Mouse (Mus musculus): Measurements from ENCODE around the gene Vmn1r175. TPM values are rescaled to one million over a fixed set of nuclear protein-coding genes. Genes with fewer than 3 reads are reported as not detected.
"Not testable (repeated sequence)": the region's sequence is repeated elsewhere in the genome, so short reads cannot be mapped to it uniquely, and the experiment has no call there.

Gene Vmn1r175
- total RNA-seq (2014; rRNA removed) (not detected in 2 replicates), polyA plus RNA-seq (2015; fragmentation: Nextera tagmentation; extraction: Ambion mirVana) (not detected in 2 replicates)

DNA sequence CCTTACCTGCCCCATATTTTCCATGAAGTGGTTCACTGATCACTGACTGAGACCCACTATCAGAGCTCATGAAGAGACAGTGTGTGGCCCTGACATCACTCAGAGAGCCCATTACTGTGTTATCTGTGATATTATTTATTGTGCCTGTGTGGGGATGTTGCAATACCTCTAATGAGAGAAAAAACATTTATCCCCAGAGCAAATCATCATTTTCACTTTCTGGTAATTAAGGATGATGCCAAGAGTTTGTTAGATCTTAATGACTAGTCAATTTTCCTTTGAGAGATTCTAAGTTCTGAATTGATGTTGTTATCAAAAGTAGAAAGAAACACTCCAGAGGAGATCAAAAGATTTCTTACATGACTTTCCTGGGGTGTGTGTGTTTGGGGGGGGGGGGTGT, at the start of gene Vmn1r175:
Gene Vmn1r175, minus strand, starts transcription at position 101 of the 400 bp plus-strand sequence.
- H3K27ac ChIP-seq (ENCODE audit: low read depth, low read length); H3K4me3 ChIP-seq (ENCODE audit: low read depth, low read length); H3K4me2 ChIP-seq (ENCODE audit: low read depth, low read length, poor library complexity, severe bottlenecking); ATAC-seq (ENCODE audit: low FRiP score); DNase-seq (ENCODE audit: low spot score); H3K36me3 ChIP-seq (ENCODE audit: insufficient read depth, low read length); H3K4me1 ChIP-seq (ENCODE audit: insufficient read depth, low read length); H3K9ac ChIP-seq (replicated peaks; ENCODE audit: low read length, poor library complexity, severe bottlenecking); H3K9me3 ChIP-seq (ENCODE audit: low read length); H3K27me3 ChIP-seq (ENCODE audit: insufficient read depth, low read length): not testable (repeated sequence)

GRCm38 (mm10) chr7:23837272-23837671, 26.8 kb upstream of the Vmn1r175 start, which contains the start of gene Vmn1r176:
Gene Vmn1r176, minus strand, starts transcription at chr7:23837372.
- not testable (repeated sequence) for H3K27me3 ChIP-seq (ENCODE audit: insufficient read depth, low read length); H3K9me3 ChIP-seq (ENCODE audit: low read length); H3K4me1 ChIP-seq (ENCODE audit: insufficient read depth, low read length); H3K27ac ChIP-seq (ENCODE audit: low read depth, low read length); H3K36me3 ChIP-seq (ENCODE audit: insufficient read depth, low read length); DNase-seq (ENCODE audit: low spot score); H3K4me3 ChIP-seq (ENCODE audit: low read depth, low read length); H3K9ac ChIP-seq (replicated peaks; ENCODE audit: low read length, poor library complexity, severe bottlenecking); ATAC-seq (ENCODE audit: low FRiP score); H3K4me2 ChIP-seq (ENCODE audit: low read depth, low read length, poor library complexity, severe bottlenecking)
- no CpG with 5 or more reads among the region's 1 CpGs for WGBS

GRCm38 (mm10) chr7:23784526-23784925, 25.9 kb downstream of the Vmn1r175 start:
- Histone ChIP-seq H3K4me1 (ENCODE audit: insufficient read depth, low read length) (no peaks in the 10 kb centered on the region), H3K4me2 (ENCODE audit: low read depth, low read length, poor library complexity, severe bottlenecking) (no peak overlapping the region), H3K9ac (replicated peaks; ENCODE audit: low read length, poor library complexity, severe bottlenecking) (no peak overlapping the region), H3K4me3 (ENCODE audit: low read depth, low read length) (no peak overlapping the region), H3K9me3 (ENCODE audit: low read length) (peaks cover 44% of the 10 kb centered on the region), H3K36me3 (ENCODE audit: insufficient read depth, low read length) (no peaks in the 10 kb centered on the region), H3K27me3 (ENCODE audit: insufficient read depth, low read length) (no peaks in the 10 kb centered on the region), H3K27ac (ENCODE audit: low read depth, low read length) (no peak overlapping the region)
- DNase-seq (ENCODE audit: low spot score): no peak
- ATAC-seq (ENCODE audit: low FRiP score): no peak
- WGBS: 84% methylated on average over 6 of the region's 6 CpGs
- TF ChIP-seq CTCF (IDR thresholded peaks at IDR 0.05): no peak

Other genes with a start within 250 kb of the Vmn1r175 start
- gene Vmn1r169, start 235.1 kb downstream of the Vmn1r175 start, total RNA-seq (2014; rRNA removed): not detected in 2 replicates
- not detected in 2 replicates for gene Vmn1r169, start 235.1 kb downstream of the Vmn1r175 start, polyA plus RNA-seq (2015; fragmentation: Nextera tagmentation; extraction: Ambion mirVana)
- not detected in 2 replicates for gene Vmn1r170, start 204.5 kb downstream of the Vmn1r175 start, total RNA-seq (2014; rRNA removed)
- not detected in 2 replicates for gene Vmn1r170, start 204.5 kb downstream of the Vmn1r175 start, polyA plus RNA-seq (2015; fragmentation: Nextera tagmentation; extraction: Ambion mirVana)
- gene Vmn1r171, start 179.9 kb downstream of the Vmn1r175 start, total RNA-seq (2014; rRNA removed): not detected in 2 replicates
- gene Vmn1r171, start 179.9 kb downstream of the Vmn1r175 start, polyA plus RNA-seq (2015; fragmentation: Nextera tagmentation; extraction: Ambion mirVana): not detected in 2 replicates
- gene Vmn1r172, start 152.3 kb downstream of the Vmn1r175 start, total RNA-seq (2014; rRNA removed): not detected in 2 replicates
- not detected in 2 replicates for gene Vmn1r172, start 152.3 kb downstream of the Vmn1r175 start, polyA plus RNA-seq (2015; fragmentation: Nextera tagmentation; extraction: Ambion mirVana)
- gene Vmn1r173, start 109.9 kb downstream of the Vmn1r175 start, total RNA-seq (2014; rRNA removed): not detected in 2 replicates
- not detected in 2 replicates for gene Vmn1r173, start 109.9 kb downstream of the Vmn1r175 start, polyA plus RNA-seq (2015; fragmentation: Nextera tagmentation; extraction: Ambion mirVana)
- gene Vmn1r174, start 58.4 kb downstream of the Vmn1r175 start, total RNA-seq (2014; rRNA removed): not detected in 2 replicates
- gene Vmn1r174, start 58.4 kb downstream of the Vmn1r175 start, polyA plus RNA-seq (2015; fragmentation: Nextera tagmentation; extraction: Ambion mirVana): not detected in 2 replicates
- not detected in 2 replicates for gene Vmn1r176, start 26.7 kb upstream of the Vmn1r175 start, total RNA-seq (2014; rRNA removed)
- gene Vmn1r176, start 26.7 kb upstream of the Vmn1r175 start, polyA plus RNA-seq (2015; fragmentation: Nextera tagmentation; extraction: Ambion mirVana): 0.05 TPM in 1 of 2 replicates, not detected in the other
- not detected in 2 replicates for gene Vmn1r177, start 55.8 kb upstream of the Vmn1r175 start, total RNA-seq (2014; rRNA removed)
- gene Vmn1r177, start 55.8 kb upstream of the Vmn1r175 start, polyA plus RNA-seq (2015; fragmentation: Nextera tagmentation; extraction: Ambion mirVana): not detected in 2 replicates
- gene Vmn1r178, start 81.4 kb upstream of the Vmn1r175 start, total RNA-seq (2014; rRNA removed): not detected in 2 replicates
- not detected in 2 replicates for gene Vmn1r178, start 81.4 kb upstream of the Vmn1r175 start, polyA plus RNA-seq (2015; fragmentation: Nextera tagmentation; extraction: Ambion mirVana)
- not detected in 2 replicates for gene Vmn1r179, start 116.3 kb upstream of the Vmn1r175 start, total RNA-seq (2014; rRNA removed)
- gene Vmn1r179, start 116.3 kb upstream of the Vmn1r175 start, polyA plus RNA-seq (2015; fragmentation: Nextera tagmentation; extraction: Ambion mirVana): not detected in 2 replicates
- gene Vmn1r180, start 140.0 kb upstream of the Vmn1r175 start, total RNA-seq (2014; rRNA removed): not detected in 2 replicates
- not detected in 2 replicates for gene Vmn1r180, start 140.0 kb upstream of the Vmn1r175 start, polyA plus RNA-seq (2015; fragmentation: Nextera tagmentation; extraction: Ambion mirVana)
- gene Vmn1r181, start 164.0 kb upstream of the Vmn1r175 start, total RNA-seq (2014; rRNA removed): not detected in 2 replicates
- not detected in 2 replicates for gene Vmn1r181, start 164.0 kb upstream of the Vmn1r175 start, polyA plus RNA-seq (2015; fragmentation: Nextera tagmentation; extraction: Ambion mirVana)
- gene V1rd19, start 191.0 kb upstream of the Vmn1r175 start, total RNA-seq (2014; rRNA removed): not detected in 2 replicates
- not detected in 2 replicates for gene V1rd19, start 191.0 kb upstream of the Vmn1r175 start, polyA plus RNA-seq (2015; fragmentation: Nextera tagmentation; extraction: Ambion mirVana)
- gene Vmn1r183, start 242.6 kb upstream of the Vmn1r175 start, total RNA-seq (2014; rRNA removed): not detected in 2 replicates
- not detected in 2 replicates for gene Vmn1r183, start 242.6 kb upstream of the Vmn1r175 start, polyA plus RNA-seq (2015; fragmentation: Nextera tagmentation; extraction: Ambion mirVana)

Data from midbrain, postnatal 0 days (tissue).